Mouse (Mus musculus) left cerebral cortex, adult 8-10 months (tissue): ENCODE measurements at regions not wholly inside any gene's neighbourhood (a gene's known extent, or its start where the extent isn't known, plus 50 kb on each side); places are given as distances from the start of the nearest gene placed in this dataset.
A peak's percentile ranks its signal among the peaks of the same experiment; 100 is the strongest.
"Not testable (repeated sequence)": the region's sequence is repeated elsewhere in the genome, so short reads cannot be mapped to it uniquely, and the experiment has no call there.

Source experiments
- DNase-seq, 2 experiments: peaks; one replicate each; pipeline ENCODE4 v3.0.0; 2022; ENCODE audit warnings: low spot score in 2 of 2

- no peak for DNase-seq
Measured at GRCm38 (mm10) chr1:12025791-12026190, 611.9 kb downstream of the A830018L16Rik start.

- DNase-seq, result no peak
Measured at GRCm38 (mm10) chr1:12027442-12027841, 613.5 kb downstream of the A830018L16Rik start.

GRCm38 (mm10) chr1:12028074-12028473 lies 614.2 kb downstream of the A830018L16Rik start:
- no peak for DNase-seq

- no peak for DNase-seq
Measured at GRCm38 (mm10) chr1:12051931-12052482, 638.1 kb downstream of the A830018L16Rik start.

- no peak for DNase-seq
Measured at GRCm38 (mm10) chr1:12055865-12056560, 642.1 kb downstream of the A830018L16Rik start.

- DNase-seq, result no peak
Measured at GRCm38 (mm10) chr1:12065016-12065513, 651.2 kb downstream of the A830018L16Rik start.

GRCm38 (mm10) chr1:12092564-12093504 lies 678.9 kb downstream of the A830018L16Rik start:
- no peak for DNase-seq

- no peak for DNase-seq
Measured at GRCm38 (mm10) chr1:12115041-12115828, 701.3 kb downstream of the A830018L16Rik start.

GRCm38 (mm10) chr1:12117083-12117482 lies 703.2 kb downstream of the A830018L16Rik start:
- DNase-seq, result peak in 1 of 2 experiments; percentile 8

GRCm38 (mm10) chr1:12120926-12121325 lies 707.0 kb downstream of the A830018L16Rik start:
- DNase-seq, result no peak

GRCm38 (mm10) chr1:12126611-12127010 lies 712.7 kb downstream of the A830018L16Rik start:
- DNase-seq, result not testable (repeated sequence)

- no peak for DNase-seq
Measured at GRCm38 (mm10) chr1:12170503-12170902, 756.6 kb downstream of the A830018L16Rik start.

- no peak for DNase-seq
Measured at GRCm38 (mm10) chr1:12189646-12190233, 775.8 kb downstream of the A830018L16Rik start.

GRCm38 (mm10) chr1:12192588-12192987 lies 778.7 kb downstream of the A830018L16Rik start:
- DNase-seq, result no peak

- no peak for DNase-seq
Measured at GRCm38 (mm10) chr1:12231089-12231488, 817.2 kb downstream of the A830018L16Rik start.

- no peak for DNase-seq
Measured at GRCm38 (mm10) chr1:12242090-12242489, 828.2 kb downstream of the A830018L16Rik start.

- no peak for DNase-seq
Measured at GRCm38 (mm10) chr1:12282493-12282892, 868.6 kb downstream of the A830018L16Rik start.

- DNase-seq, result no peak
Measured at GRCm38 (mm10) chr1:12285551-12285950, 871.6 kb downstream of the A830018L16Rik start.

GRCm38 (mm10) chr1:12286026-12286425 lies 872.1 kb downstream of the A830018L16Rik start:
- DNase-seq, result no peak

- DNase-seq, result no peak
Measured at GRCm38 (mm10) chr1:12288521-12288920, 874.6 kb downstream of the A830018L16Rik start.

- DNase-seq, result no peak
Measured at GRCm38 (mm10) chr1:12291787-12292186, 877.9 kb downstream of the A830018L16Rik start.
